Mouse (Mus musculus) stomach, postnatal 0 days (tissue): Measurements from ENCODE around the gene Auts2. TPM values are rescaled to one million over a fixed set of nuclear protein-coding genes. Genes with fewer than 3 reads are reported as not detected.

ENCODE experiments used
- ATAC-seq: fragments of 200-750 bp; cut with Nextera tagmentation; 2 replicates; pipeline ENCODE4 v1.8.0; 2017; ENCODE audit not compliant: low FRiP score, low TSS enrichment
- DNase-seq: peaks from one replicate; pipeline ENCODE4 v3.0.0-alpha.2; 2016; ENCODE audit warnings: low spot score
- H3K27ac ChIP-seq: fragments of 300-500 bp; sonication (generic); replicated peaks from 2 replicates; pipeline ENCODE4 v1.5.1; 2014; ENCODE audit warnings: mild to moderate bottlenecking, control low read depth
- H3K27me3 ChIP-seq: fragments of 300-500 bp; sonication (generic); 2 replicates; pipeline ENCODE4 v1.6.1; 2014; ENCODE audit warnings: low read length; ENCODE audit not compliant: control insufficient read depth, insufficient read depth
- H3K36me3 ChIP-seq: fragments of 300-500 bp; sonication (generic); 2 replicates; pipeline ENCODE4 v1.6.1; 2014; ENCODE audit warnings: low read length, mixed read lengths; ENCODE audit not compliant: control insufficient read depth, insufficient read depth
- H3K4me1 ChIP-seq: fragments of 300-500 bp; sonication (generic); replicated peaks from 2 replicates; pipeline ENCODE4 v1.6.1; 2014; ENCODE audit warnings: antibody characterized with exemption; ENCODE audit not compliant: control insufficient read depth, insufficient read depth
- H3K4me2 ChIP-seq: fragments of 300-500 bp; sonication (generic); replicated peaks from 2 replicates; pipeline ENCODE4 v1.6.1; 2014; ENCODE audit warnings: low read depth, mild to moderate bottlenecking, control low read depth, moderate library complexity
- H3K4me3 ChIP-seq: fragments of 300-500 bp; sonication (generic); 2 replicates; pipeline ENCODE4 v1.5.1; 2014; ENCODE audit warnings: low read depth, low read length, control low read depth
- H3K9ac ChIP-seq: fragments of 300-500 bp; sonication (generic); 2 replicates; pipeline ENCODE4 v1.6.1; 2014; ENCODE audit warnings: mild to moderate bottlenecking, low read length, control low read depth, mixed read lengths
- H3K9me3 ChIP-seq: fragments of 300-500 bp; sonication (generic); 2 replicates; pipeline ENCODE4 v1.6.1; 2016; ENCODE audit warnings: low read length; ENCODE audit not compliant: control insufficient read depth
- CTCF ChIP-seq: IDR thresholded peaks from 2 replicates; pipeline ENCODE4 v1.5.1; 2016; ENCODE audit warnings: antibody characterized with exemption, low read depth, mild to moderate bottlenecking, moderate library complexity
- EP300 ChIP-seq: optimal IDR thresholded peaks from 2 replicates; pipeline ENCODE3; 2016; ENCODE audit warnings: antibody characterized with exemption
- WGBS: fragments of 180-500 bp; shearing (Covaris S2); extraction: QIAGEN DNeasy Blood & Tissue Kit; methylation state at CpG from one replicate; pipeline ENCODE4 v1.1.7; 2014; 5-methylcytosine and 5-hydroxymethylcytosine counted together
- polyA plus RNA-seq: library from polyadenylated mRNA; unstranded; fragments of >200 nt; fragmentation: Nextera tagmentation; extraction: Ambion mirVana; gene quantifications from 2 replicates; pipeline ENCODE4 v1.2.1, GENCODE M21; 2015

Gene Auts2
- polyA plus RNA-seq, 1 experiment from 2014 or later, result 7.3 TPM

GRCm38 (mm10) chr5:131600325-131601125 lies 942.6 kb downstream of the Auts2 start:
- Histone ChIP-seq H3K4me1 (0 out of 2 replicates have a peak, but pooled peaks cover 6% of the 10 kb centered on the region), H3K4me2 (no peak overlapping the region), H3K27me3 (no peaks in the 10 kb centered on the region), H3K27ac (no peak overlapping the region), H3K9ac (no peak overlapping the region), H3K4me3 (no peak overlapping the region), H3K9me3 (no peaks in the 10 kb centered on the region), H3K36me3 (no peaks in the 10 kb centered on the region)
- TF ChIP-seq CTCF (no peak), EP300 (no peak)
- ATAC-seq (peak; percentile 82), DNase-seq (peak; percentile 67)
- WGBS, result 37% methylated on average over 14 of the region's 14 CpGs

- H3K9ac ChIP-seq, result no peak overlapping the region
- H3K36me3 ChIP-seq, result no peaks in the 10 kb centered on the region
- no peak for DNase-seq
- no peaks in the 10 kb centered on the region for H3K27me3 ChIP-seq
- no peak for TF ChIP-seq EP300
- no peak for TF ChIP-seq CTCF
- H3K4me3 ChIP-seq, result no peak overlapping the region
- H3K4me2 ChIP-seq, result no peak overlapping the region
- WGBS, result 77% methylated on average over 3 of the region's 3 CpGs
- no peak for ATAC-seq
- H3K9me3 ChIP-seq, result no peaks in the 10 kb centered on the region
- 0 out of 2 replicates have a peak, but pooled peaks cover 6% of the 10 kb centered on the region for H3K4me1 ChIP-seq
- no peak overlapping the region for H3K27ac ChIP-seq
Measured at GRCm38 (mm10) chr5:131597503-131597902, 945.6 kb downstream of the Auts2 start.

- H3K27me3 ChIP-seq, result no peaks in the 10 kb centered on the region
- H3K36me3 ChIP-seq, result no peaks in the 10 kb centered on the region
- no peak for DNase-seq
- H3K4me1 ChIP-seq, result 0 out of 2 replicates have a peak, but pooled peaks cover 6% of the 10 kb centered on the region
- no peak for ATAC-seq
- H3K4me3 ChIP-seq, result no peak overlapping the region
- H3K9ac ChIP-seq, result no peak overlapping the region
- H3K4me2 ChIP-seq, result no peak overlapping the region
- TF ChIP-seq CTCF, result no peak
- TF ChIP-seq EP300, result no peak
- WGBS, result 45% methylated on average over 10 of the region's 10 CpGs
- no peak overlapping the region for H3K27ac ChIP-seq
- no peaks in the 10 kb centered on the region for H3K9me3 ChIP-seq
Measured at GRCm38 (mm10) chr5:131596591-131596990, 946.6 kb downstream of the Auts2 start.

- Histone ChIP-seq H3K36me3 (no peaks in the 10 kb centered on the region), H3K9me3 (no peaks in the 10 kb centered on the region), H3K4me1 (0 out of 2 replicates have a peak, but pooled peaks cover 6% of the 10 kb centered on the region), H3K27me3 (no peaks in the 10 kb centered on the region), H3K4me3 (no peak overlapping the region), H3K9ac (no peak overlapping the region), H3K4me2 (no peak overlapping the region), H3K27ac (no peak overlapping the region)
- TF ChIP-seq CTCF (no peak), EP300 (no peak)
- 69% methylated on average over 8 of the region's 8 CpGs for WGBS
- ATAC-seq (peak; percentile 38; the same call in 1 of the 2 replicates), DNase-seq (no peak)
Measured at GRCm38 (mm10) chr5:131595730-131596129, 947.4 kb downstream of the Auts2 start.

- WGBS, result 52% methylated on average over 3 of the region's 3 CpGs
- ATAC-seq, result no peak
- H3K27me3 ChIP-seq, result no peaks in the 10 kb centered on the region
Measured at GRCm38 (mm10) chr5:131594597-131594996, 948.5 kb downstream of the Auts2 start.

GRCm38 (mm10) chr5:131593261-131593660 lies 949.9 kb downstream of the Auts2 start:
- no peak overlapping the region for H3K27ac ChIP-seq
- no peak overlapping the region for H3K9ac ChIP-seq
- H3K27me3 ChIP-seq, result no peaks in the 10 kb centered on the region
- TF ChIP-seq CTCF (no peak), EP300 (no peak)
- WGBS, result 92% methylated on average over 10 of the region's 10 CpGs
- H3K4me2 ChIP-seq, result no peak overlapping the region
- no peaks in the 10 kb centered on the region for H3K9me3 ChIP-seq
- H3K4me1 ChIP-seq, result 0 out of 2 replicates have a peak, but pooled peaks cover 6% of the 10 kb centered on the region
- no peaks in the 10 kb centered on the region for H3K36me3 ChIP-seq
- no peak for DNase-seq
- no peak overlapping the region for H3K4me3 ChIP-seq
- no peak for ATAC-seq

More at GRCm38 (mm10) chr5:131594597-131594996, 948.5 kb downstream of the Auts2 start:
- no peak overlapping the region for H3K27ac ChIP-seq
- no peaks in the 10 kb centered on the region for H3K9me3 ChIP-seq
- no peak overlapping the region for H3K9ac ChIP-seq
- no peaks in the 10 kb centered on the region for H3K36me3 ChIP-seq
- no peak overlapping the region for H3K4me2 ChIP-seq
- no peak overlapping the region for H3K4me3 ChIP-seq
- no peak for TF ChIP-seq EP300
- no peak for TF ChIP-seq CTCF
- no peak for DNase-seq
- H3K4me1 ChIP-seq, result 0 out of 2 replicates have a peak, but pooled peaks cover 6% of the 10 kb centered on the region
